Mouse (Mus musculus) ES-E14 (cell line): Measurements from ENCODE around the gene Erich6.

ENCODE experiments used
- CHD2 ChIP-seq: IDR thresholded peaks from 2 replicates; pipeline ENCODE4 v1.6.1; 2014; ENCODE audit warnings: mild to moderate bottlenecking, low read depth, low read length, inconsistent platforms
- HCFC1 ChIP-seq: IDR thresholded peaks from 2 replicates; pipeline ENCODE4 v1.6.1; 2012; ENCODE audit warnings: low read length, inconsistent platforms, borderline replicate concordance; ENCODE audit not compliant: insufficient read depth
- ZC3H11A ChIP-seq: IDR thresholded peaks from 2 replicates; pipeline ENCODE4 v1.6.1; 2012; ENCODE audit warnings: low read depth, mild to moderate bottlenecking, inconsistent platforms, low read length, borderline replicate concordance
- ZNF384 ChIP-seq: IDR thresholded peaks from 2 replicates; pipeline ENCODE4 v1.6.1; 2012; ENCODE audit warnings: low read depth, low read length, inconsistent platforms

GRCm38 (mm10) chr3:58677615-58678014, 40.6 kb upstream of the Erich6 start:
- TF ChIP-seq HCFC1 (no peak), ZNF384 (no peak), ZC3H11A (no peak), CHD2 (no peak)
